Comparison of ENCODE assay signal across 15 mouse cellular contexts in genomic region chr9:3009331-3009730, GRCm38 (mm10). TPM values are rescaled to one million over a fixed set of nuclear protein-coding genes. Genes with fewer than 3 reads are reported as not detected.
DNase-seq lines count a peak whose midpoint lies in the region; ATAC-seq and TF ChIP-seq lines count a peak whose summit lies in the region.
"Not testable (repeated sequence)": the region's sequence is repeated elsewhere in the genome, so short reads cannot be mapped to it uniquely, and the experiment has no call there.
"Had no signal": no experiment of that assay in that cellular context is flagged by ENCODE, and none has a peak within 500 bp of the region (broad histone marks: within the 10 kb centered on the region; RNA-seq: fewer than 3 reads in every experiment).

No protein-coding gene starts in this region.

- TF ChIP-seq EP300 in heart, postnatal 0 days (IDR thresholded peaks at IDR 0.05; ENCODE audit: low read depth): not testable (repeated sequence)

- H3K36me3 ChIP-seq in embryonic facial prominence, embryonic 12.5 days; forebrain, embryonic 15.5 days; heart, postnatal 0 days (replicated peaks; ENCODE audit: control insufficient read depth, insufficient read depth, low read length); intestine, embryonic 16.5 days (ENCODE audit: control insufficient read depth, insufficient read depth, low read length); liver, embryonic 11.5 days (ENCODE audit: control insufficient read depth, insufficient read depth, low read length); neural tube, embryonic 13.5 days: not testable (repeated sequence)

- H3K4me2 ChIP-seq in embryonic facial prominence, embryonic 12.5 days (replicated peaks); forebrain, embryonic 15.5 days (replicated peaks); heart, postnatal 0 days (ENCODE audit: low read depth, low read length); intestine, embryonic 16.5 days (ENCODE audit: low read depth, low read length); liver, embryonic 11.5 days; neural tube, embryonic 13.5 days: not testable (repeated sequence)

- not testable (repeated sequence) for H3K9ac ChIP-seq in embryonic facial prominence, embryonic 12.5 days; forebrain, embryonic 15.5 days (replicated peaks); heart, postnatal 0 days (replicated peaks; ENCODE audit: low read depth, low read length); intestine, embryonic 16.5 days (ENCODE audit: low read depth, low read length); liver, embryonic 11.5 days (ENCODE audit: low read depth, low read length); neural tube, embryonic 13.5 days

- 0 out of 2 replicates have a peak, but pooled peaks have one; percentile 64 for ATAC-seq in embryonic facial prominence, embryonic 12.5 days (ENCODE audit: insufficient number of reproducible peaks, insufficient read depth, low FRiP score, low TSS enrichment)
- ATAC-seq in forebrain, embryonic 15.5 days (replicated peaks): 0 out of 2 replicates have a peak, but pooled peaks have one; percentile 55
- ATAC-seq in heart, postnatal 0 days (ENCODE audit: insufficient read depth, low read depth): peak; percentile 44
- ATAC-seq in intestine, embryonic 16.5 days: 0 out of 2 replicates have a peak, but pooled peaks have one; percentile 51
- peak; percentile 51 for ATAC-seq in liver, embryonic 11.5 days (replicated peaks; ENCODE audit: low FRiP score)
- ATAC-seq in megakaryocyte-erythroid progenitor cell, adult 5-6 weeks (replicated peaks; ENCODE audit: low FRiP score, low TSS enrichment, poor library complexity, severe bottlenecking): peak; percentile 32
- ATAC-seq in neural tube, embryonic 13.5 days (ENCODE audit: low read depth): peak; percentile 41; the same call in 1 of the 2 replicates

- not testable (repeated sequence) for TF ChIP-seq CTCF in heart, postnatal 0 days (IDR thresholded peaks at IDR 0.05; ENCODE audit: low read depth)

- not testable (repeated sequence) for H3K4me3 ChIP-seq in embryonic facial prominence, embryonic 12.5 days; forebrain, embryonic 15.5 days; heart, postnatal 0 days (ENCODE audit: low read depth, low read length); intestine, embryonic 16.5 days (ENCODE audit: low read length); liver, embryonic 11.5 days (ENCODE audit: low read depth, low read length); neural tube, embryonic 13.5 days

- not testable (repeated sequence) for H3K9me3 ChIP-seq in embryonic facial prominence, embryonic 12.5 days; forebrain, embryonic 15.5 days; intestine, embryonic 16.5 days (ENCODE audit: control insufficient read depth, low read length); liver, embryonic 11.5 days (ENCODE audit: control insufficient read depth, low read length); neural tube, embryonic 13.5 days
- H3K9me3 ChIP-seq in heart, postnatal 0 days (replicated peaks; ENCODE audit: control insufficient read depth, low read length): peaks cover 10% of the 10 kb centered on the region

- H3K4me1 ChIP-seq in embryonic facial prominence, embryonic 12.5 days; forebrain, embryonic 15.5 days; heart, postnatal 0 days (ENCODE audit: control insufficient read depth, insufficient read depth); intestine, embryonic 16.5 days (ENCODE audit: control insufficient read depth, insufficient read depth, low read length); liver, embryonic 11.5 days (replicated peaks; ENCODE audit: control insufficient read depth, insufficient read depth, low read length); neural tube, embryonic 13.5 days (replicated peaks): not testable (repeated sequence)

- H3K27ac ChIP-seq in embryonic facial prominence, embryonic 12.5 days; forebrain, embryonic 15.5 days (replicated peaks); heart, postnatal 0 days (ENCODE audit: low read depth); intestine, embryonic 16.5 days (ENCODE audit: low read length); liver, embryonic 11.5 days (ENCODE audit: low read depth, low read length); neural tube, embryonic 13.5 days (replicated peaks): not testable (repeated sequence)

- DNase-seq in heart, postnatal 0 days (ENCODE audit: low spot score); liver, embryonic 11.5 days (ENCODE audit: low spot score): not testable (repeated sequence)

- H3K27me3 ChIP-seq in embryonic facial prominence, embryonic 12.5 days; forebrain, embryonic 15.5 days; heart, postnatal 0 days (ENCODE audit: control insufficient read depth, insufficient read depth, low read length); intestine, embryonic 16.5 days (replicated peaks; ENCODE audit: control insufficient read depth, insufficient read depth, low read length); liver, embryonic 11.5 days (replicated peaks; ENCODE audit: control insufficient read depth, insufficient read depth, low read length); neural tube, embryonic 13.5 days: not testable (repeated sequence)

- WGBS in embryonic facial prominence, embryonic 12.5 days: no CpG with 5 or more reads among the region's 5 CpGs
- WGBS in forebrain, embryonic 15.5 days: no CpG with 5 or more reads among the region's 5 CpGs
- WGBS in heart, postnatal 0 days: no CpG with 5 or more reads among the region's 5 CpGs
- no CpG with 5 or more reads among the region's 5 CpGs for WGBS in intestine, embryonic 16.5 days
- WGBS in liver, embryonic 11.5 days: no CpG with 5 or more reads among the region's 5 CpGs
- no CpG with 5 or more reads among the region's 5 CpGs for WGBS in neural tube, embryonic 13.5 days

RNA-seq across cellular contexts. Expression of gene Gm10721, which starts 3.6 kb away (rescaled TPM):
- not detected in 2 replicates for polyA plus RNA-seq in embryonic facial prominence, embryonic 12.5 days (2016; fragmentation: Nextera tagmentation; extraction: Ambion mirVana)
- not detected in 2 replicates for polyA plus RNA-seq in forebrain, embryonic 15.5 days (2015; fragmentation: Nextera tagmentation; extraction: Ambion mirVana)
- not detected in 2 replicates for total RNA-seq in heart, postnatal 0 days (2014; rRNA removed; ENCODE audit: low replicate concordance)
- not detected in 2 replicates for polyA plus RNA-seq in heart, postnatal 0 days (2015; fragmentation: Nextera tagmentation; extraction: Ambion mirVana)
- not detected in 2 replicates for polyA plus RNA-seq in intestine, embryonic 16.5 days (2015; fragmentation: Nextera tagmentation; extraction: Ambion mirVana)
- polyA plus RNA-seq in liver, embryonic 11.5 days (2014; fragmentation: Nextera tagmentation; extraction: Ambion mirVana): not detected in 2 replicates
- 0.77 and 2.1 TPM in 2 replicates for total RNA-seq in megakaryocyte-erythroid progenitor cell, adult 5-6 weeks (2014; fragmentation: Nextera tagmentation)
- total RNA-seq in megakaryocyte-erythroid progenitor cell, adult 5-6 weeks (2017): not detected in 2 replicates
- not detected in 2 replicates for polyA plus RNA-seq in neural tube, embryonic 13.5 days (2015; fragmentation: Nextera tagmentation; extraction: Ambion mirVana)
- total RNA-seq: gastrocnemius, postnatal 25 days; heart, postnatal 10 days; layer of hippocampus, postnatal 36 days had no signal
- polyA plus RNA-seq: frontal cortex, adult 2 months; large intestine, adult 2 months had no signal

RNA-seq across cellular contexts. Expression of gene Gm10720, which starts 6.1 kb away (rescaled TPM):
- polyA plus RNA-seq in embryonic facial prominence, embryonic 12.5 days (2016; fragmentation: Nextera tagmentation; extraction: Ambion mirVana): not detected in 2 replicates
- not detected in 2 replicates for polyA plus RNA-seq in forebrain, embryonic 15.5 days (2015; fragmentation: Nextera tagmentation; extraction: Ambion mirVana)
- total RNA-seq in heart, postnatal 0 days (2014; rRNA removed; ENCODE audit: low replicate concordance): not detected in 2 replicates
- not detected in 2 replicates for polyA plus RNA-seq in heart, postnatal 0 days (2015; fragmentation: Nextera tagmentation; extraction: Ambion mirVana)
- polyA plus RNA-seq in intestine, embryonic 16.5 days (2015; fragmentation: Nextera tagmentation; extraction: Ambion mirVana): not detected in 2 replicates
- polyA plus RNA-seq in liver, embryonic 11.5 days (2014; fragmentation: Nextera tagmentation; extraction: Ambion mirVana): not detected in 2 replicates
- total RNA-seq in megakaryocyte-erythroid progenitor cell, adult 5-6 weeks (2014; fragmentation: Nextera tagmentation): not detected in 2 replicates
- total RNA-seq in megakaryocyte-erythroid progenitor cell, adult 5-6 weeks (2017): 5.9 TPM in 1 of 2 replicates, not detected in the other
- not detected in 2 replicates for polyA plus RNA-seq in neural tube, embryonic 13.5 days (2015; fragmentation: Nextera tagmentation; extraction: Ambion mirVana)
- total RNA-seq: adrenal gland, postnatal 25 days; gastrocnemius, postnatal 25 days; heart, postnatal 10 days; layer of hippocampus, postnatal 36 days; left cerebral cortex, postnatal 4 days; MEL had no signal
- polyA plus RNA-seq: frontal cortex, adult 2 months; large intestine, adult 2 months had no signal

RNA-seq across cellular contexts. Expression of gene Gm11168, which starts 6.2 kb away (rescaled TPM):
- not detected in 2 replicates for polyA plus RNA-seq in embryonic facial prominence, embryonic 12.5 days (2016; fragmentation: Nextera tagmentation; extraction: Ambion mirVana)
- polyA plus RNA-seq in forebrain, embryonic 15.5 days (2015; fragmentation: Nextera tagmentation; extraction: Ambion mirVana): not detected in 2 replicates
- total RNA-seq in heart, postnatal 0 days (2014; rRNA removed; ENCODE audit: low replicate concordance): not detected in 2 replicates
- polyA plus RNA-seq in heart, postnatal 0 days (2015; fragmentation: Nextera tagmentation; extraction: Ambion mirVana): not detected in 2 replicates
- polyA plus RNA-seq in intestine, embryonic 16.5 days (2015; fragmentation: Nextera tagmentation; extraction: Ambion mirVana): not detected in 2 replicates
- not detected in 2 replicates for polyA plus RNA-seq in liver, embryonic 11.5 days (2014; fragmentation: Nextera tagmentation; extraction: Ambion mirVana)
- total RNA-seq in megakaryocyte-erythroid progenitor cell, adult 5-6 weeks (2014; fragmentation: Nextera tagmentation): 0.76 and 1.6 TPM in 2 replicates
- total RNA-seq in megakaryocyte-erythroid progenitor cell, adult 5-6 weeks (2017): not detected in 2 replicates
- not detected in 2 replicates for polyA plus RNA-seq in neural tube, embryonic 13.5 days (2015; fragmentation: Nextera tagmentation; extraction: Ambion mirVana)
- total RNA-seq: adrenal gland, postnatal 25 days; gastrocnemius, postnatal 25 days; heart, postnatal 10 days; layer of hippocampus, postnatal 36 days; left cerebral cortex, postnatal 4 days had no signal
- polyA plus RNA-seq: frontal cortex, adult 2 months; large intestine, adult 2 months had no signal

RNA-seq across cellular contexts. Expression of gene Gm10719, which starts 7.9 kb away (rescaled TPM):
- polyA plus RNA-seq in embryonic facial prominence, embryonic 12.5 days (2016; fragmentation: Nextera tagmentation; extraction: Ambion mirVana): not detected in 2 replicates
- polyA plus RNA-seq in forebrain, embryonic 15.5 days (2015; fragmentation: Nextera tagmentation; extraction: Ambion mirVana): not detected in 2 replicates
- not detected in 2 replicates for total RNA-seq in heart, postnatal 0 days (2014; rRNA removed; ENCODE audit: low replicate concordance)
- polyA plus RNA-seq in heart, postnatal 0 days (2015; fragmentation: Nextera tagmentation; extraction: Ambion mirVana): 0.19 TPM in 1 of 2 replicates, not detected in the other
- not detected in 2 replicates for polyA plus RNA-seq in intestine, embryonic 16.5 days (2015; fragmentation: Nextera tagmentation; extraction: Ambion mirVana)
- polyA plus RNA-seq in liver, embryonic 11.5 days (2014; fragmentation: Nextera tagmentation; extraction: Ambion mirVana): not detected in 2 replicates
- 1.6 and 2.3 TPM in 2 replicates for total RNA-seq in megakaryocyte-erythroid progenitor cell, adult 5-6 weeks (2014; fragmentation: Nextera tagmentation)
- not detected in 2 replicates for total RNA-seq in megakaryocyte-erythroid progenitor cell, adult 5-6 weeks (2017)
- polyA plus RNA-seq in neural tube, embryonic 13.5 days (2015; fragmentation: Nextera tagmentation; extraction: Ambion mirVana): 0.47 TPM in 1 of 2 replicates, not detected in the other
- total RNA-seq: gastrocnemius, postnatal 25 days; heart, postnatal 10 days had no signal
- polyA plus RNA-seq: frontal cortex, adult 2 months; large intestine, adult 2 months had no signal

RNA-seq across cellular contexts. Expression of gene Gm10722, which starts 8.6 kb away (rescaled TPM):
- not detected in 2 replicates for polyA plus RNA-seq in embryonic facial prominence, embryonic 12.5 days (2016; fragmentation: Nextera tagmentation; extraction: Ambion mirVana)
- not detected in 2 replicates for polyA plus RNA-seq in forebrain, embryonic 15.5 days (2015; fragmentation: Nextera tagmentation; extraction: Ambion mirVana)
- not detected in 2 replicates for total RNA-seq in heart, postnatal 0 days (2014; rRNA removed; ENCODE audit: low replicate concordance)
- polyA plus RNA-seq in heart, postnatal 0 days (2015; fragmentation: Nextera tagmentation; extraction: Ambion mirVana): not detected in 2 replicates
- polyA plus RNA-seq in intestine, embryonic 16.5 days (2015; fragmentation: Nextera tagmentation; extraction: Ambion mirVana): not detected in 2 replicates
- not detected in 2 replicates for polyA plus RNA-seq in liver, embryonic 11.5 days (2014; fragmentation: Nextera tagmentation; extraction: Ambion mirVana)
- total RNA-seq in megakaryocyte-erythroid progenitor cell, adult 5-6 weeks (2014; fragmentation: Nextera tagmentation): 0.42 TPM in 1 of 2 replicates, not detected in the other
- not detected in 2 replicates for total RNA-seq in megakaryocyte-erythroid progenitor cell, adult 5-6 weeks (2017)
- polyA plus RNA-seq in neural tube, embryonic 13.5 days (2015; fragmentation: Nextera tagmentation; extraction: Ambion mirVana): not detected in 2 replicates
- total RNA-seq: adrenal gland, postnatal 25 days; gastrocnemius, postnatal 25 days; heart, postnatal 10 days; layer of hippocampus, postnatal 36 days; left cerebral cortex, postnatal 4 days; MEL had no signal
- polyA plus RNA-seq: frontal cortex, adult 2 months; large intestine, adult 2 months had no signal
